Mouse (Mus musculus) thymus, adult 2 months (tissue): Measurements from ENCODE around the gene Ccnb1.
A peak's percentile ranks its signal among the peaks of the same experiment; 100 is the strongest.

Experiments
- CTCF ChIP-seq: fragments of 200-500 bp; IDR thresholded peaks from 2 replicates; pipeline ENCODE4 v1.5.1; 2012; ENCODE audit warnings: mild to moderate bottlenecking, control low read depth, low read length, moderate library complexity, borderline replicate concordance; ENCODE audit not compliant: control insufficient read depth, poor library complexity, insufficient read depth; ENCODE audit errors: extremely low read depth
- POLR2A ChIP-seq: fragments of 200-500 bp; IDR thresholded peaks from 2 replicates; pipeline ENCODE4 v1.6.1; 2012; ENCODE audit warnings: mild to moderate bottlenecking, low read length, control low read depth, moderate library complexity; ENCODE audit not compliant: control insufficient read depth, poor library complexity, insufficient read depth; ENCODE audit errors: extremely low read depth

DNA sequence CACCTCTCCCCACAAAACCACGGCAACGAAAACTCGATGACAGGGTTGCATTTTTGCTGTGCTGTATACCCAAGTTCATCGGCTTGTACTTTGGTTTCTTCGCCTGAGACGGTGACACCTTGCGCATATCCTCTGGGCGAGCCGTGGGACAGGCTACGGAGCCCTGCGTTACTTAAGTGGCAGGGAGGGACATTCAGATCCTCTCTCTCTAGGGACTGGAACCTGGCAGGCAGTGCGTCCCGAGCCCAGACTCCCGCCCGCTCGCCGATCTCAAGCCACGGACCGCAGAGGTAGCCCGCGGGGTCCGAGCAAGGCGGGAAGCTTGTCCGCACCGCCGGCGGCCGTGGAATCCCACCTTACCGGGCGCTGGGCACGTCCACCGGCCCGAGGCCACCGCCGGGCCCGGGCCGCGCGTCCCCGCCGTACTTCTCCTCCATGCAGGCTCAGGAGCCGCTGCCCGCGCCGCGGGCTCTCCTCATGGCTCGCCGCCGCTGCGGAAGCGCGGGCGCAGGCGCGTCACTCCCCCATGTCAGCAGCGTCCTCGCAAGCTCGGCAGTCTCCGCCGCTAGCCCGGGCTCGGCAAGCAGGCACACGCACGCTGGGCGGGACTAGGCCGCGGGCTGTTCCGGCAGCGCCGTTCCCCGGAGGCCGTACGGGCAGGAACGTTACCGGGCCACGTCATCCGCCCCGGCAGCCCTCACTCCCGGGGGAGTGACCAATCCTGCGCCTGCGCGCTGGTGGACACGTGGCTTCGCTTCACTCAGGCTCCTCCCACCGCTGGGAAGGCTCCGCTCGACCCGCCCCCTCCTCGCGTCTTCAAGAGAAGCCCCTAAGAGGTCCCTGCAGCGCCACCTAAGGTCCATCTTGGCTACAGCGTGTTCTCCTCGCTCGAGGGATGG, 46.6 kb upstream of the Ccnb1 start, which contains the start of gene Slc30a5:
- TF ChIP-seq CTCF = peak; percentile 83
- peak; percentile 68 for TF ChIP-seq POLR2A
